Mouse (Mus musculus) CH12.LX (cell line): ENCODE data around the gene Sde2. TPM values are rescaled to one million over a fixed set of nuclear protein-coding genes. Genes with fewer than 3 reads are reported as not detected.

Experiments
- DNase-seq: peaks from one replicate; pipeline ENCODE4 v3.0.0-alpha.2; 2013; ENCODE audit errors: extremely low read depth
- H3K27ac ChIP-seq: 2 replicates; pipeline ENCODE4 v1.5.1; 2012; ENCODE audit warnings: low read depth, mild to moderate bottlenecking, control low read depth, moderate library complexity; ENCODE audit not compliant: insufficient read depth
- H3K27me3 ChIP-seq: replicated peaks from 2 replicates; pipeline ENCODE3; 2012; ENCODE audit warnings: inconsistent platforms
- H3K36me3 ChIP-seq, 2 experiments: replicated peaks in 1 of 2; 2 replicates each; pipeline versions ENCODE3 to v1.6.1; 2012; ENCODE audit warnings: inconsistent platforms in 1 of 2, low read length in 1 of 2, mild to moderate bottlenecking in 1 of 2, mixed read lengths in 1 of 2, moderate library complexity in 1 of 2; ENCODE audit not compliant: control insufficient read depth in 1 of 2, insufficient read depth in 1 of 2
- H3K4me1 ChIP-seq, 2 experiments: 2 replicates each; pipeline ENCODE4 v1.6.1; 2012; ENCODE audit warnings: inconsistent platforms in 1 of 2, moderate library complexity in 1 of 2; ENCODE audit not compliant: insufficient read depth in 2 of 2, control insufficient read depth in 1 of 2
- H3K4me2 ChIP-seq: 2 replicates; pipeline ENCODE4 v1.6.1; 2012; ENCODE audit warnings: low read depth, mild to moderate bottlenecking, control low read depth; ENCODE audit not compliant: poor library complexity, insufficient read depth, severe bottlenecking
- H3K4me3 ChIP-seq, 3 experiments: fragments of 150-350 bp in 1 of 3; sonication (generic) in 1 of 3; replicated peaks in 1 of 3; 2 replicates each; pipeline versions ENCODE3 to v1.5.1; 2011 to 2012; ENCODE audit warnings: low read depth in 2 of 3, low read length in 2 of 3, mild to moderate bottlenecking in 2 of 3, moderate library complexity in 2 of 3, control low read depth in 1 of 3, improper control_type of control experiment in 1 of 3, inconsistent platforms in 1 of 3, mixed read lengths in 1 of 3; ENCODE audit not compliant: poor library complexity in 1 of 3
- H3K79me2 ChIP-seq: replicated peaks from 2 replicates; pipeline ENCODE4 v1.6.1; 2012; ENCODE audit warnings: mild to moderate bottlenecking, moderate library complexity; ENCODE audit not compliant: control insufficient read depth, poor library complexity, insufficient read depth, severe bottlenecking; ENCODE audit errors: extremely low read depth
- H3K9ac ChIP-seq: 2 replicates; pipeline ENCODE4 v1.6.1; 2012; ENCODE audit warnings: low read depth, mild to moderate bottlenecking, control low read depth, moderate library complexity; ENCODE audit not compliant: insufficient read depth
- H3K9me3 ChIP-seq: replicated peaks from 2 replicates; pipeline ENCODE3; 2012; ENCODE audit warnings: low read length, inconsistent platforms, mixed read lengths
- CTCF ChIP-seq, 2 experiments: IDR thresholded peaks in 1 of 2; conservative IDR thresholded peaks in 1 of 2; 2 replicates each; pipeline ENCODE4 v1.5.1; 2011 to 2012; ENCODE audit warnings: low read depth in 2 of 2, low read length in 2 of 2, improper control_type of control experiment in 1 of 2, inconsistent platforms in 1 of 2, mild to moderate bottlenecking in 1 of 2, moderate library complexity in 1 of 2
- E2F4 ChIP-seq: IDR thresholded peaks from 2 replicates; pipeline ENCODE4 v1.6.1; 2011; ENCODE audit warnings: low read depth, low read length, improper control_type of control experiment; ENCODE audit not compliant: insufficient replicate concordance
- GABPA ChIP-seq: IDR thresholded peaks from 2 replicates; pipeline ENCODE4 v1.6.1; 2012; ENCODE audit warnings: low read depth, low read length, improper control_type of control experiment, inconsistent platforms; ENCODE audit not compliant: insufficient replicate concordance
- IRF4 ChIP-seq: IDR thresholded peaks from 2 replicates; pipeline ENCODE4 v1.6.1; 2014; ENCODE audit warnings: low read depth, mild to moderate bottlenecking, inconsistent platforms, low read length, improper control_type of control experiment
- JUND ChIP-seq: conservative IDR thresholded peaks from 2 replicates; pipeline ENCODE4 v1.6.1; 2011; ENCODE audit warnings: low read depth, low read length, improper control_type of control experiment
- KAT2A ChIP-seq: IDR thresholded peaks from 2 replicates; pipeline ENCODE4 v1.6.1; 2012; ENCODE audit warnings: low read length, improper control_type of control experiment, inconsistent platforms; ENCODE audit not compliant: insufficient replicate concordance
- MAFK ChIP-seq: IDR thresholded peaks from 2 replicates; pipeline ENCODE4 v1.6.1; 2011; ENCODE audit warnings: low read length, improper control_type of control experiment; ENCODE audit not compliant: insufficient replicate concordance
- MAX ChIP-seq: IDR thresholded peaks from 2 replicates; pipeline ENCODE4 v1.6.1; 2011; ENCODE audit warnings: low read length, improper control_type of control experiment
- MEF2A ChIP-seq: IDR thresholded peaks from 2 replicates; pipeline ENCODE4 v1.6.1; 2014; ENCODE audit warnings: low read depth, mild to moderate bottlenecking, inconsistent platforms, low read length, improper control_type of control experiment, borderline replicate concordance
- MYC ChIP-seq: IDR thresholded peaks from 2 replicates; pipeline ENCODE4 v1.6.1; 2011; ENCODE audit warnings: low read depth, mild to moderate bottlenecking, improper control_type of control experiment, low read length
- NELFE ChIP-seq: IDR thresholded peaks from 2 replicates; pipeline ENCODE4 v1.6.1; 2011; ENCODE audit warnings: low read depth, low read length, improper control_type of control experiment
- NRF1 ChIP-seq: IDR thresholded peaks from 2 replicates; pipeline ENCODE4 v1.6.1; 2014; ENCODE audit warnings: low read depth, mild to moderate bottlenecking, inconsistent platforms, low read length, improper control_type of control experiment, moderate library complexity
- RCOR1 ChIP-seq: conservative IDR thresholded peaks from 2 replicates; pipeline ENCODE4 v1.6.1; 2012; ENCODE audit warnings: low read depth, mild to moderate bottlenecking, inconsistent platforms, low read length, improper control_type of control experiment
- SMC3 ChIP-seq: IDR thresholded peaks from 2 replicates; pipeline ENCODE4 v1.6.1; 2011; ENCODE audit warnings: low read depth, low read length, improper control_type of control experiment
- TBP ChIP-seq: conservative IDR thresholded peaks from 2 replicates; pipeline ENCODE4 v1.6.1; 2011; ENCODE audit warnings: low read depth, low read length, improper control_type of control experiment
- TCF12 ChIP-seq: IDR thresholded peaks from 2 replicates; pipeline ENCODE4 v1.6.1; 2014; ENCODE audit warnings: low read depth, mild to moderate bottlenecking, inconsistent platforms, low read length, improper control_type of control experiment
- UBTF ChIP-seq: IDR thresholded peaks from 2 replicates; pipeline ENCODE4 v1.6.1; 2012; ENCODE audit warnings: low read depth, mild to moderate bottlenecking, inconsistent platforms, low read length, improper control_type of control experiment, moderate library complexity
- USF1 ChIP-seq: IDR thresholded peaks from 2 replicates; pipeline ENCODE4 v1.6.1; 2014; ENCODE audit warnings: low read depth, mild to moderate bottlenecking, inconsistent platforms, low read length, improper control_type of control experiment
- USF2 ChIP-seq: conservative IDR thresholded peaks from 2 replicates; pipeline ENCODE4 v1.6.1; 2011; ENCODE audit warnings: low read depth, low read length, improper control_type of control experiment
- ZMIZ1 ChIP-seq: IDR thresholded peaks from 2 replicates; pipeline ENCODE4 v1.6.1; 2012; ENCODE audit warnings: low read depth, mild to moderate bottlenecking, inconsistent platforms, low read length, improper control_type of control experiment
- ZNF384 ChIP-seq: IDR thresholded peaks from 2 replicates; pipeline ENCODE4 v1.6.1; 2012; ENCODE audit warnings: low read depth, low read length, improper control_type of control experiment, inconsistent platforms
- dilution Hi-C: fragments of 300-500 bp; cut with MboI; formaldehyde crosslinking; loops from 2 replicates; pipeline ENCODE4 v1.14.3; 2020; ENCODE audit warnings: low sequenced_read_pairs; ENCODE audit not compliant: extremely low pct_unique_long_range_greater_than_20kb, extremely low pct_ligation_motif_present
- in situ Hi-C: fragments of 300-500 bp; cut with MboI; formaldehyde crosslinking; loops from 3 replicates; pipeline ENCODE4 v1.14.3; 2019; ENCODE audit warnings: low sequenced_read_pairs, low pct_ligation_motif_present, low pct_unique_long_range_greater_than_20kb, mixed read lengths
- polyA plus RNA-seq: library from polyadenylated mRNA; unstranded; fragments of >175 nt; gene quantifications from 2 replicates; pipeline ENCODE4 v1.2.1, GENCODE M21; 2012; ENCODE audit warnings: low read depth; ENCODE audit not compliant: insufficient read length
- total RNA-seq, 2 experiments: library from RNA; depleted of rRNA; stranded (reverse); fragments of 300-350 nt in 1 of 2; fragments of >200 nt in 1 of 2; gene quantifications; 2 replicates each; pipeline ENCODE4 v1.2.3; 2012 to 2014

Gene Sde2
- total and polyA plus RNA-seq, 3 experiments = 24.7 to 33.2 (median 28.0) TPM

GRCm38 (mm10) chr1:180913797-180914196 lies 62.9 kb downstream of the Sde2 start:
- TF ChIP-seq MAFK (no peak), GABPA (no peak), E2F4 (no peak), RCOR1 (no peak)
- H3K9ac ChIP-seq = no peak overlapping the region
- dilution Hi-C loops = no loop called here
- H3K36me3 ChIP-seq = peaks cover 2 to 12% of the 10 kb centered on the region in 2 experiments
- no peaks in the 10 kb centered on the region for H3K79me2 ChIP-seq
- H3K27ac ChIP-seq = no peak overlapping the region
- H3K4me3 ChIP-seq = no peak overlapping the region
- peaks cover 0 to 3% of the 10 kb centered on the region in 2 experiments; a peak in 2 of 4 replicates for H3K4me1 ChIP-seq
- no peaks in the 10 kb centered on the region for H3K27me3 ChIP-seq
- in situ Hi-C loops = no loop called here
- no peak overlapping the region for H3K4me2 ChIP-seq
- no peak for DNase-seq
- no peaks in the 10 kb centered on the region for H3K9me3 ChIP-seq

DNA sequence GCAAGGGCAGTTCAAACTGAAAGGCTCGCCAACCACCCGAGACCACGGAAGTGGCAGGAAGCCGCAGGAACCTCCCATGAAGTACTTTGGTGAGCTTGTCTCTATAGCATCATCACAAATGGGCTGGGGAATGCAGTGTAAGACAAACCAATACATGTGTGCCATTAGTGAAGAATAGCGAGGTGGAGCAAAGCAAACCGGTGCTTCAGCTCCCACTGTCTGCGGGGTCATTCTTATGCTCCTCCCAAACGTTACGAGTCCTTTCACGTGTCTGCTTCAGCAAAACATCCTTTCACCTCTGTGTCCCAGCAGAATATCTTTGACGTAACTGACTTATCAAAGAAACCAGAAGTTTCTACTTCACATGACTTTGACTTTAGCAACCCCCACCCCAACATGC lies 65.5 kb downstream of the Sde2 start:
- DNase-seq = no peak
- Histone ChIP-seq H3K9me3 (no peaks in the 10 kb centered on the region), H3K27ac (no peak overlapping the region), H3K9ac (no peak overlapping the region)
- dilution Hi-C loops = no loop called here
- TF ChIP-seq E2F4 = no peak
- no peak for TF ChIP-seq MYC
- no peak for TF ChIP-seq KAT2A
- no peak for TF ChIP-seq NRF1
- TF ChIP-seq TCF12 = no peak
- no peak for TF ChIP-seq TBP
- TF ChIP-seq IRF4 = no peak
- no peak for TF ChIP-seq NELFE
- no peak for TF ChIP-seq JUND
- TF ChIP-seq CTCF (conservative IDR thresholded peaks at IDR 0.05 in 1 of 2, IDR thresholded peaks at IDR 0.05 in 1 of 2; ENCODE audit: low read depth in 2 of 2, low read length in 2 of 2) = no peak
- TF ChIP-seq USF1 = no peak
- TF ChIP-seq MAFK = no peak
- no peak for TF ChIP-seq UBTF
- no peak for TF ChIP-seq MAX
- no peak for TF ChIP-seq MEF2A
- TF ChIP-seq USF2 = no peak
- TF ChIP-seq SMC3 = no peak
- TF ChIP-seq ZNF384 = no peak
- no peak for TF ChIP-seq ZMIZ1
- TF ChIP-seq, all 38 proteins: peak for 0
- no peaks in the 10 kb centered on the region for H3K36me3 ChIP-seq
- H3K4me3 ChIP-seq = no peak overlapping the region
- H3K4me2 ChIP-seq = no peak overlapping the region
- peaks cover 3 to 6% of the 10 kb centered on the region in 2 experiments; a peak in 3 of 4 replicates for H3K4me1 ChIP-seq
- H3K27me3 ChIP-seq = no peaks in the 10 kb centered on the region
- H3K79me2 ChIP-seq = no peaks in the 10 kb centered on the region
- in situ Hi-C loops = no loop called here
